In the genomic region with DNA sequence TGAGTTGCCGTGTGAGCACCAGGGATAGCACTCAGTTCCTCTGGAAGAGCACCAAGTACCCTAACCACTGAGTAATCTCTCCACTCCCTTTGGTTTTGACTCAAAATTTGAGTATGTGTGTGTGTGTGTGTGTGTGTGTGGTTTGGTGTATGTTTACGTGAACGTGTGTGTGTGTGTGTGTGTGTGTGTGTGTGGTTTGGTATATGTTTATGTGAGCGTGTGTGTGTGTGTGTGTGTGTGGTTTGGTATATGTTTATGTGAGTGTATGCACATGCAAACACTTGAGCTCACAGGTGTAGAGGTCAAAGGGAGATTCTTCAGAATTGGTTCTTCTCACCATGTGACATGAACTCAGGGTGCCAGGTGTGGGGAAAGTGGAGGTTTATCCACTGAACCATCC, we compare ENCODE assay signal across 11 mouse cellular contexts. TPM values are rescaled to one million over a fixed set of nuclear protein-coding genes. Genes with fewer than 3 reads are reported as not detected.
A peak's percentile ranks its signal among the peaks of the same experiment; 100 is the strongest.
DNase-seq lines count a peak whose midpoint lies in the region; ATAC-seq and TF ChIP-seq lines count a peak whose summit lies in the region.
"Had no signal": no experiment of that assay in that cellular context is flagged by ENCODE, and none has a peak within 500 bp of the region (broad histone marks: within the 10 kb centered on the region; RNA-seq: fewer than 3 reads in every experiment).

No protein-coding gene starts in this region.

- intact Hi-C loops in heart, postnatal 10 days (cut with DNase I) = no loop called here

- DNase-seq in heart, postnatal 10 days = no peak
- DNase-seq in hindbrain, postnatal 0 days (ENCODE audit: low spot score) = no peak
- DNase-seq in midbrain, embryonic 14.5 days = no peak
- DNase-seq in left cerebral cortex, adult 9 months (ENCODE audit: low spot score in 2 of 2) = no peak
- DNase-seq in adrenal gland, postnatal 14 days = no peak
- no peak for DNase-seq in urinary bladder, postnatal 10 days (ENCODE audit: low spot score)
- DNase-seq: cerebellum, adult 18-20 months; kidney, adult 8-10 months had no signal

- no peak overlapping the region for H3K9ac ChIP-seq in heart, embryonic 15.5 days
- H3K9ac ChIP-seq in embryonic facial prominence, embryonic 13.5 days = no peak overlapping the region
- no peak overlapping the region for H3K9ac ChIP-seq in hindbrain, postnatal 0 days (replicated peaks; ENCODE audit: low read length)
- H3K9ac ChIP-seq in midbrain, embryonic 14.5 days (replicated peaks; ENCODE audit: low read length) = no peak overlapping the region

- no peak overlapping the region for H3K4me3 ChIP-seq in heart, embryonic 15.5 days
- H3K4me3 ChIP-seq in embryonic facial prominence, embryonic 13.5 days = no peak overlapping the region
- no peak overlapping the region for H3K4me3 ChIP-seq in hindbrain, postnatal 0 days (ENCODE audit: low read length)
- no peak overlapping the region for H3K4me3 ChIP-seq in midbrain, embryonic 14.5 days (replicated peaks; ENCODE audit: low read depth, low read length)

- H3K9me3 ChIP-seq in heart, embryonic 15.5 days (replicated peaks) = no peaks in the 10 kb centered on the region
- no peaks in the 10 kb centered on the region for H3K9me3 ChIP-seq in embryonic facial prominence, embryonic 13.5 days
- no peaks in the 10 kb centered on the region for H3K9me3 ChIP-seq in hindbrain, postnatal 0 days (ENCODE audit: low read length)
- no peaks in the 10 kb centered on the region for H3K9me3 ChIP-seq in midbrain, embryonic 14.5 days (ENCODE audit: control insufficient read depth, low read length)
- H3K9me3 ChIP-seq: G1E had no signal

- no peaks in the 10 kb centered on the region for H3K36me3 ChIP-seq in heart, embryonic 15.5 days
- no peaks in the 10 kb centered on the region for H3K36me3 ChIP-seq in embryonic facial prominence, embryonic 13.5 days
- no peaks in the 10 kb centered on the region for H3K36me3 ChIP-seq in hindbrain, postnatal 0 days (ENCODE audit: insufficient read depth, low read length)
- no peaks in the 10 kb centered on the region for H3K36me3 ChIP-seq in midbrain, embryonic 14.5 days (ENCODE audit: control insufficient read depth, insufficient read depth, low read length)
- H3K36me3 ChIP-seq: G1E had no signal

- 54% methylated on average over 4 of the region's 4 CpGs for WGBS in heart, embryonic 15.5 days
- 59% methylated on average over 4 of the region's 4 CpGs for WGBS in embryonic facial prominence, embryonic 13.5 days
- WGBS in hindbrain, postnatal 0 days = 67% methylated on average over 4 of the region's 4 CpGs
- WGBS in midbrain, embryonic 14.5 days = 58% methylated on average over 4 of the region's 4 CpGs

- H3K27ac ChIP-seq in heart, embryonic 15.5 days = no peak overlapping the region
- no peak overlapping the region for H3K27ac ChIP-seq in embryonic facial prominence, embryonic 13.5 days
- no peak overlapping the region for H3K27ac ChIP-seq in hindbrain, postnatal 0 days
- H3K27ac ChIP-seq in midbrain, embryonic 14.5 days (replicated peaks; ENCODE audit: low read depth, low read length) = no peak overlapping the region

- no peaks in the 10 kb centered on the region for H3K4me1 ChIP-seq in heart, embryonic 15.5 days (replicated peaks)
- H3K4me1 ChIP-seq in embryonic facial prominence, embryonic 13.5 days = no peaks in the 10 kb centered on the region
- no peaks in the 10 kb centered on the region for H3K4me1 ChIP-seq in hindbrain, postnatal 0 days (ENCODE audit: insufficient read depth, low read length)
- H3K4me1 ChIP-seq in midbrain, embryonic 14.5 days (ENCODE audit: control insufficient read depth, insufficient read depth, low read length) = no peaks in the 10 kb centered on the region

- no peak overlapping the region for H3K4me2 ChIP-seq in heart, embryonic 15.5 days
- no peak overlapping the region for H3K4me2 ChIP-seq in embryonic facial prominence, embryonic 13.5 days
- H3K4me2 ChIP-seq in hindbrain, postnatal 0 days (ENCODE audit: low read depth, low read length) = no peak overlapping the region
- H3K4me2 ChIP-seq in midbrain, embryonic 14.5 days (ENCODE audit: low read length) = no peak overlapping the region

- 0 out of 2 replicates have a peak, but pooled peaks cover 4% of the 10 kb centered on the region for H3K27me3 ChIP-seq in heart, embryonic 15.5 days
- no peaks in the 10 kb centered on the region for H3K27me3 ChIP-seq in embryonic facial prominence, embryonic 13.5 days
- H3K27me3 ChIP-seq in hindbrain, postnatal 0 days (ENCODE audit: insufficient read depth, low read length) = no peaks in the 10 kb centered on the region
- no peaks in the 10 kb centered on the region for H3K27me3 ChIP-seq in midbrain, embryonic 14.5 days (ENCODE audit: control insufficient read depth, insufficient read depth, low read length)

- no peak for TF ChIP-seq CTCF in hindbrain, postnatal 0 days (IDR thresholded peaks at IDR 0.05; ENCODE audit: low read depth)

- peak; percentile 84 for ATAC-seq in heart, embryonic 15.5 days (replicated peaks; ENCODE audit: insufficient number of reproducible peaks, insufficient read depth, low FRiP score, low read depth)
- peak; percentile 96 for ATAC-seq in embryonic facial prominence, embryonic 13.5 days (ENCODE audit: insufficient number of reproducible peaks, insufficient read depth, low FRiP score, low TSS enrichment, low read depth)
- ATAC-seq in hindbrain, postnatal 0 days = peak; percentile 94
- ATAC-seq in midbrain, embryonic 14.5 days (ENCODE audit: low FRiP score, low TSS enrichment) = peak; percentile 91

RNA-seq across cellular contexts. Expression of a gene that starts 11.7 kb away (rescaled TPM):
- 4.8 and 5.4 TPM in 2 replicates for polyA plus RNA-seq in heart, embryonic 15.5 days (2015; fragmentation: Nextera tagmentation; extraction: Ambion mirVana)
- under 1 TPM; 0.30 to 0.91 TPM for total RNA-seq in heart, postnatal 10 days (2021)
- polyA plus RNA-seq in embryonic facial prominence, embryonic 13.5 days (2015; fragmentation: Nextera tagmentation; extraction: Ambion mirVana) = 0.48 and 0.76 TPM in 2 replicates
- total RNA-seq in hindbrain, postnatal 0 days (2014; rRNA removed) = 0.37 TPM in 1 of 2 replicates, not detected in the other
- 0.26 and 0.29 TPM in 2 replicates for polyA plus RNA-seq in hindbrain, postnatal 0 days (2015; fragmentation: Nextera tagmentation; extraction: Ambion mirVana)
- 0.27 and 0.70 TPM in 2 replicates for polyA plus RNA-seq in midbrain, embryonic 14.5 days (2014; fragmentation: Nextera tagmentation; extraction: Ambion mirVana)
- total RNA-seq in adrenal gland, postnatal 14 days (2021) = 0.52 TPM in 1 of 2 replicates, not detected in the other
- polyA plus RNA-seq: G1E had no signal

RNA-seq across cellular contexts. Expression of a gene that starts 31.0 kb away (rescaled TPM):
- polyA plus RNA-seq in heart, embryonic 15.5 days (2015; fragmentation: Nextera tagmentation; extraction: Ambion mirVana) = 1.3 and 3.0 TPM in 2 replicates
- 1 to 10 TPM; 1.1 to 1.9 TPM for total RNA-seq in heart, postnatal 10 days (2021)
- 8.1 and 9.0 TPM in 2 replicates for polyA plus RNA-seq in embryonic facial prominence, embryonic 13.5 days (2015; fragmentation: Nextera tagmentation; extraction: Ambion mirVana)
- 108 and 128 TPM in 2 replicates for total RNA-seq in hindbrain, postnatal 0 days (2014; rRNA removed)
- 34.9 and 39.1 TPM in 2 replicates for polyA plus RNA-seq in hindbrain, postnatal 0 days (2015; fragmentation: Nextera tagmentation; extraction: Ambion mirVana)
- polyA plus RNA-seq in midbrain, embryonic 14.5 days (2014; fragmentation: Nextera tagmentation; extraction: Ambion mirVana) = 43.1 and 49.0 TPM in 2 replicates
- total RNA-seq in adrenal gland, postnatal 14 days (2021) = 8.8 and 10.3 TPM in 2 replicates
- total RNA-seq: G1E had no signal
- polyA plus RNA-seq: G1E had no signal

RNA-seq across cellular contexts. Expression of a gene that starts 40.9 kb away (rescaled TPM):
- 14.2 and 18.6 TPM in 2 replicates for polyA plus RNA-seq in heart, embryonic 15.5 days (2015; fragmentation: Nextera tagmentation; extraction: Ambion mirVana)
- total RNA-seq in heart, postnatal 10 days (2021) = 10 to 100 TPM; 12.9 to 13.8 TPM
- polyA plus RNA-seq in embryonic facial prominence, embryonic 13.5 days (2015; fragmentation: Nextera tagmentation; extraction: Ambion mirVana) = 26.5 and 31.0 TPM in 2 replicates
- total RNA-seq in hindbrain, postnatal 0 days (2014; rRNA removed) = 55.6 and 82.6 TPM in 2 replicates
- polyA plus RNA-seq in hindbrain, postnatal 0 days (2015; fragmentation: Nextera tagmentation; extraction: Ambion mirVana) = 35.3 and 38.4 TPM in 2 replicates
- polyA plus RNA-seq in midbrain, embryonic 14.5 days (2014; fragmentation: Nextera tagmentation; extraction: Ambion mirVana) = 26.4 and 31.1 TPM in 2 replicates
- total RNA-seq in adrenal gland, postnatal 14 days (2021) = 29.9 and 41.0 TPM in 2 replicates

RNA-seq across cellular contexts. Expression of a gene that starts 55.9 kb away (rescaled TPM):
- 42.3 and 54.2 TPM in 2 replicates for polyA plus RNA-seq in heart, embryonic 15.5 days (2015; fragmentation: Nextera tagmentation; extraction: Ambion mirVana)
- total RNA-seq in heart, postnatal 10 days (2021) = 10 to 100 TPM; 27.1 to 28.3 TPM
- polyA plus RNA-seq in embryonic facial prominence, embryonic 13.5 days (2015; fragmentation: Nextera tagmentation; extraction: Ambion mirVana) = 58.3 and 59.9 TPM in 2 replicates
- total RNA-seq in hindbrain, postnatal 0 days (2014; rRNA removed) = 113 and 140 TPM in 2 replicates
- polyA plus RNA-seq in hindbrain, postnatal 0 days (2015; fragmentation: Nextera tagmentation; extraction: Ambion mirVana) = 92.4 and 96.8 TPM in 2 replicates
- polyA plus RNA-seq in midbrain, embryonic 14.5 days (2014; fragmentation: Nextera tagmentation; extraction: Ambion mirVana) = 76.7 and 78.9 TPM in 2 replicates
- 31.8 and 37.5 TPM in 2 replicates for total RNA-seq in adrenal gland, postnatal 14 days (2021)
